Mouse (Mus musculus) kidney, adult 2 months (tissue): Measurements from ENCODE around the gene Btbd1.

Source experiments
- CTCF ChIP-seq: fragments of 200-500 bp; conservative IDR thresholded peaks from 2 replicates; pipeline ENCODE4 v1.5.1; 2011; ENCODE audit warnings: low read depth, mild to moderate bottlenecking, control low read depth, low read length, moderate library complexity, mixed read lengths; ENCODE audit not compliant: insufficient read depth, insufficient read length
- POLR2A ChIP-seq: fragments of 200-500 bp; IDR thresholded peaks from one replicate; pipeline ENCODE4 v1.6.1; 2011; ENCODE audit warnings: low read depth, low read length, control low read depth

- no peak for TF ChIP-seq CTCF
- no peak for TF ChIP-seq POLR2A
Observed at GRCm38 (mm10) chr7:81772786-81773539, 56.3 kb downstream of the Btbd1 start.
